Mouse (Mus musculus): ENCODE results near the gene Clp1.

DNA sequence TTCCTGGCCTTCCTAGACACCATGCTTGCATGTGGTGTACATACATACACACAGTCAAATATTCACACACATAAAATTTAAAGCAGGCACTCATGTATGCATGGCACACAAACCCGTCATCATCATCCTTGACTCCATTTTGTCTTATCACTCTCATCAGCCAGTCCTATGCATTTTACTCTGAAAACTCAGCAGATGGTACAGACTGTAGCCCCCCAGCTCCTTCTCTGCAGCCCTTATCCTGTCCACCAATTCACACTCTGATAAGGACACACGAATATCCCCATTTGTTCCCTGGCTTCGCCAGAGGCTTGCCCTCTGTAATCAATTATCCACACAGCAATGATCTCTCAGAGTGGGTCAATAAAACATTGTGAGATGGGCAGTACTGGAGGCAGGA, 6.0 kb downstream of the Clp1 start:
- no peak for TF ChIP-seq CTCF (IDR thresholded peaks at IDR 0.05; ENCODE audit: extremely low read depth, insufficient read length, insufficient replicate concordance, low read depth, low read length)
- TF ChIP-seq POLR2A (IDR thresholded peaks at IDR 0.05; ENCODE audit: low read depth, low read length): no peak
